ENCODE assay signal across 12 mouse cellular contexts in genomic region chr14:31387301-31387981, GRCm38 (mm10). TPM values are rescaled to one million over a fixed set of nuclear protein-coding genes. Genes with fewer than 3 reads are reported as not detected.
DNase-seq lines count a peak whose midpoint lies in the region; ATAC-seq and TF ChIP-seq lines count a peak whose summit lies in the region.
"Had no signal": no experiment of that assay in that cellular context is flagged by ENCODE, and none has a peak within 500 bp of the region (broad histone marks: within the 10 kb centered on the region; RNA-seq: fewer than 3 reads in every experiment).

No protein-coding gene starts in this region.

- H3K4me1 ChIP-seq in liver, embryonic 15.5 days (replicated peaks), result peaks cover 23% of the 10 kb centered on the region
- no peaks in the 10 kb centered on the region for H3K4me1 ChIP-seq in forebrain, postnatal 0 days (ENCODE audit: insufficient read depth)

- ATAC-seq in cerebellum, adult (ENCODE audit: insufficient number of reproducible peaks, low FRiP score, low TSS enrichment), result peak; percentile 9; the same call in 1 of the 2 replicates
- no peak for ATAC-seq in liver, embryonic 15.5 days (ENCODE audit: insufficient read depth)
- no peak for ATAC-seq in forebrain, postnatal 0 days
- ATAC-seq: forebrain, embryonic 14.5 days had no signal

- no peak overlapping the region for H3K4me2 ChIP-seq in liver, embryonic 15.5 days
- no peak overlapping the region for H3K4me2 ChIP-seq in forebrain, postnatal 0 days (ENCODE audit: low read depth)
- H3K4me2 ChIP-seq: limb, embryonic 15.5 days had no signal

- no peaks in the 10 kb centered on the region for H3K9me3 ChIP-seq in liver, embryonic 15.5 days (replicated peaks)
- no peaks in the 10 kb centered on the region for H3K9me3 ChIP-seq in forebrain, postnatal 0 days (ENCODE audit: low read length)
- H3K9me3 ChIP-seq: limb, embryonic 15.5 days had no signal

- H3K27ac ChIP-seq in liver, embryonic 15.5 days (replicated peaks), result 0 out of 2 replicates have a peak overlapping the region, but pooled peaks have one; percentile 19
- no peak overlapping the region for H3K27ac ChIP-seq in forebrain, postnatal 0 days (ENCODE audit: low read depth, low read length)

- H3K4me3 ChIP-seq in liver, embryonic 15.5 days (replicated peaks), result no peak overlapping the region
- no peak overlapping the region for H3K4me3 ChIP-seq in forebrain, postnatal 0 days (ENCODE audit: low read depth, low read length)
- H3K4me3 ChIP-seq: limb, embryonic 15.5 days had no signal

- no peak for TF ChIP-seq CTCF in forebrain, postnatal 0 days (IDR thresholded peaks at IDR 0.05; ENCODE audit: low read depth)

- peaks cover 11% of the 10 kb centered on the region; the same call in 1 of the 2 replicates for H3K36me3 ChIP-seq in liver, embryonic 15.5 days (replicated peaks)
- peaks cover 12% of the 10 kb centered on the region; the same call in 1 of the 2 replicates for H3K36me3 ChIP-seq in forebrain, postnatal 0 days (ENCODE audit: insufficient read depth)

- no peak overlapping the region for H3K9ac ChIP-seq in liver, embryonic 15.5 days
- no peak overlapping the region for H3K9ac ChIP-seq in forebrain, postnatal 0 days
- H3K9ac ChIP-seq: limb, embryonic 15.5 days had no signal

- DNase-seq in cerebellum, adult 11 months, result no peak
- DNase-seq in liver, result no peak
- peak; percentile 58 to 59 for DNase-seq in cerebellum, postnatal 14 days
- DNase-seq in naive thymus-derived CD4-positive, alpha-beta T cell, adult 2 months (ENCODE audit: low read depth), result peak; percentile 62
- no peak for DNase-seq in forebrain, postnatal 0 days
- no peak for DNase-seq in Muller cell, postnatal 12 days (ENCODE audit: inconsistent ontology term)
- DNase-seq: adrenal gland, adult 2 months; kidney, adult 11 months had no signal

- no peaks in the 10 kb centered on the region for H3K27me3 ChIP-seq in liver, embryonic 15.5 days
- H3K27me3 ChIP-seq in forebrain, postnatal 0 days (ENCODE audit: insufficient read depth, low read length), result no peaks in the 10 kb centered on the region
- H3K27me3 ChIP-seq: limb, embryonic 15.5 days had no signal

- WGBS in liver, embryonic 15.5 days (ENCODE audit: insufficient replicate concordance), result 36% methylated on average over 11 of the region's 11 CpGs
- 82% methylated on average over 11 of the region's 11 CpGs for WGBS in forebrain, postnatal 0 days

RNA-seq across cellular contexts. Expression of gene Sh3bp5, which starts 48.4 kb away (rescaled TPM):
- 16.9 and 21.5 TPM in 2 replicates for polyA plus RNA-seq in liver, embryonic 15.5 days (2015; fragmentation: Nextera tagmentation; extraction: Ambion mirVana)
- 58.2 and 67.9 TPM in 2 replicates for total RNA-seq in forebrain, postnatal 0 days (2014; rRNA removed)
- 132 and 165 TPM in 2 replicates for polyA plus RNA-seq in forebrain, postnatal 0 days (2015; fragmentation: Nextera tagmentation; extraction: Ambion mirVana)

RNA-seq across cellular contexts. Expression of gene Capn7, which starts 51.0 kb away (rescaled TPM):
- polyA plus RNA-seq in liver, embryonic 15.5 days (2015; fragmentation: Nextera tagmentation; extraction: Ambion mirVana), result 16.4 and 16.8 TPM in 2 replicates
- 71.3 and 73.3 TPM in 2 replicates for total RNA-seq in forebrain, postnatal 0 days (2014; rRNA removed)
- polyA plus RNA-seq in forebrain, postnatal 0 days (2015; fragmentation: Nextera tagmentation; extraction: Ambion mirVana), result 43.3 and 51.4 TPM in 2 replicates

Comparison
In these comparisons a context has a peak if more than half of its experiments do, and no peak if none do; other contexts are left out.
1. DNase-seq: peak in cerebellum, postnatal 14 days (2 of 2) and naive thymus-derived CD4-positive, alpha-beta T cell, adult 2 months (single experiment); none in cerebellum, adult 11 months (single experiment), liver (single experiment), forebrain, postnatal 0 days (single experiment) and Muller cell, postnatal 12 days (single experiment).